Mouse (Mus musculus) kidney, adult 2 months (tissue): ENCODE measurements around the gene Cops6.

ENCODE experiments used
- CTCF ChIP-seq: fragments of 200-500 bp; conservative IDR thresholded peaks from 2 replicates; pipeline ENCODE4 v1.5.1; 2011; ENCODE audit warnings: low read depth, mild to moderate bottlenecking, control low read depth, low read length, moderate library complexity, mixed read lengths; ENCODE audit not compliant: insufficient read depth, insufficient read length
- POLR2A ChIP-seq: fragments of 200-500 bp; IDR thresholded peaks from one replicate; pipeline ENCODE4 v1.6.1; 2011; ENCODE audit warnings: low read depth, low read length, control low read depth

GRCm38 (mm10) chr5:138195463-138195862 is 34.6 kb downstream of the Cops6 start:
- TF ChIP-seq POLR2A, result no peak
- no peak for TF ChIP-seq CTCF
